Mouse (Mus musculus) lung, postnatal 0 days (tissue): ENCODE data around the gene BC035947.

Source experiments
- CTCF ChIP-seq: IDR thresholded peaks from 2 replicates; pipeline ENCODE4 v1.5.1; 2016; ENCODE audit warnings: antibody characterized with exemption, mild to moderate bottlenecking
- EP300 ChIP-seq: IDR thresholded peaks from 2 replicates; pipeline ENCODE4 v1.6.1; 2016; ENCODE audit warnings: antibody characterized with exemption, mild to moderate bottlenecking, control low read depth

DNA sequence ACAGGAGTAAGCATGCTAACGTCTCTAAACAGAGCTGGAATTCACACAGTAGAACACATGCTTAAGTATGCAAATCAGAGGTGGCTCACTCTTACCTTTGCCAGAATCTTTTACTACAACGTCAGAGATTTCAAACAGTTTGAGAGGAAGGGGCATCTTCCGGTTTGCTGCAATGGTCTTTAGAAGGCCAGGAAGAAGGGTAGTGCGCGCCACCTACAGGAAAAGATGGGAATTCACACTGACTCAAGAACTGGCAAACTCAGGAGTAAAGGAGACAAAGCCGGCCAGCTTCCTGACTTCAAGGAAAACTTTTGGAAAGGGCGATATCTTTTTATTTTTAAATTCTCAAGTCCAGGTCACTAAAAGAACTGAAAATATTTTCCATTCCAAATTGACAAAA lies 57.3 kb downstream of the BC035947 start:
- TF ChIP-seq CTCF, result peak; percentile 84
- no peak for TF ChIP-seq EP300
